Mouse (Mus musculus): ENCODE results near the gene Stk26. TPM values are rescaled to one million over a fixed set of nuclear protein-coding genes. Genes with fewer than 3 reads are reported as not detected.

Gene Stk26
- total RNA-seq, 4 experiments from 2014 or later: 7.3 to 10.6 (median 8.1) TPM

DNA sequence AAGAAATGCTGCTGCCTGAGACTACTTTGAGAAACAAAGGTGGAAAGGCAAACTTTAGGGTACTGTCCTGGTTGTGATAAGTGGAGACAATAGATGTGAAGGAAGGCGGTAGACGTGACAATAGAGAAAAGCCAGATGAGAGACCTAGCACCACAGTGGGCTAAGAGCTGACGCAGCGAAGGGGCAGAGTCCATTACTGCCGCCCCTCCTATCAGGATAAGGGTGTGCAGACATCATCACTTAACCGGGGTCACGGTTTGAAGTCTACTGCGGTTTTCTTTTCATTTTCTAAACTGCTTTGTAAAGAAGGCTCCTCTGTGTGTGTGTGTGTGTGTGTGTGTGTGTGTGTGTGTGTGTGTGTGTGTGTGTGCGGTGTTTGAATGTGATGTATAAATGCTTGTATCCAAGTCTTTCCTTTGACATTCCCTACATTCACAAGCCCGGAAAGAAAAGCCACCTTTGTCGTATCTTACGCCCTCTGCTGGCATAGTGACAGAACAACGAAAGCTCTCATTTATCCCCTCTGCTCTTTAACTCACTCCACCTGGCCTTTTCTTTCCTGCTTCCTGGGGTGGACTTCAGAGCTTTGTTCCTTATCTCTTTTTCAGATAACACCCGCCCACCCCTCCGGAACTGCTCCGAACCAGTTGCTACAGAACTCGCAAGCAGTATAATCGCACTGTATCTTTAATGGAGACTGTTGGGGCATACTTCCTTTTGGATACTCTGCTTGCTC lies 84.0 kb downstream of the Stk26 start:
- DNase-seq (ENCODE audit: low spot score in 2 of 2): peak in 1 of 2 experiments; percentile 4

DNA sequence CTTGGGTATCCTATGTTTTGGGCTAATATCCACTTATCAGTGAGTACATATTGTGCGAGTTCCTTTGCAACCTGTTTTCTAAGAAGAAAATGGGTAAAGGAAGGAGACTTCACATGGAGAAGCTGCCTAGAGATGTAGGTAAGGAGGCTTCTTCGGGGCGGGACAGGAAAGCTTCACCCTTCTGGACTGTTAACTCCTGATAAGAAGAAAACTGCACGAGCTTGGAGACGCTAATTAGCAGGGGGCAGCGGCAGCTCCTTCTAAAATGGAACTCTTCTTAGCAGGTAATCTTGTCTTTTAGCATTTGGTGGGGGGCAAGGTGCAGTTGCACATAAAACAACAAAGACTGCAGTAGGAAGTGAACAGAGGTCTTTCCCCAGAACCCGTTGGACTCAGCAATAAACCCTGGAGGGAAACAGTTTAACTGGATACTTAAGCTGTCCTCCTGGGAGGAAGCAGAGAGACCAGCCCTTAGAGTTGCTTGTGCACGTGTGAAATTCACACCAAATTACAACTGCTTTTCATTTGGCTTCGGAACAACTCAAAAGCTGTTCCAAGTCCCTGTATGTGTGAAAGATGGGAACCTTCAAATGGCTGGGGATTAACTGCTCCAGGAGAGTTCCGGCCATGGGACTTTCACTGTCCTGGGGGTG lies 86.2 kb downstream of the Stk26 start:
- DNase-seq (ENCODE audit: low spot score in 2 of 2): no peak

DNA sequence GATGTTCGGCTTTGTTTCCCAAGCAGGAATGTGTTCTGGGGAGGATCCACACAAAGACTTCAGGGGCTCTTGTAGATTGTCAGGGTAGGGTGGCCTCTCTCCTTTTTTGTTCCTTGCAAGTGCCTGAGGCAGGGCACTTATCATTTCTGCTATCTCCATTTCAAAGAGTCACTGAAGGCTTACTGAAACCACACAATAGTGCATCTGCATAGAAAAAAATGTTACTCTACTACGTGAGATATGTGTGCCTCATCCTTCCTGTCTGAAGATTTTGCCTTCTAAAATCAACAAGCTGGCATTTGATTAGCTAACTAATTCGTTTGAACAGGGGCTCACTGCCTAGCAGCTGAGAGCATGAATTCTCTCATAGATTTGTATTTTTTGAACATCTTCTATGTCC lies 89.5 kb downstream of the Stk26 start:
- DNase-seq (ENCODE audit: low spot score in 2 of 2): no peak

DNA sequence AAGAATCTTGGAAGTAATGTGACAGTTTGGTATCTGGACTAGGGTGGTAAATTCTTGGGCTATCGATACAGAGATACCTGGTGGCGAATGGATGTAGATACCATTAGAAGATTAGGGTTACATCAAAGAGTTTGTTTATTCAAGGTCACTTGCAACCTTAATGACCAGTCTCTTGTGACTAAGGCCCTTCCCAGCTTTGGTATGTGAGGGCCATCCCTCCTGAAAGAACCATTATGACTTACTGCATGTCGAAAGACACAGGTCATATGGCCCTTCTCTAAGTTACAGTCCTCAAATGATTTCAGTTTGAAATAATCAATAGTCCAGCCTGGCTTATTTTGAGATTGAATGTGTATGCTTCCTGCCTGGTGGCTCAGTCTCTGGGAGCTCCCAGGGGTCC lies 96.3 kb downstream of the Stk26 start:
- DNase-seq (ENCODE audit: low spot score in 2 of 2): no peak

DNA sequence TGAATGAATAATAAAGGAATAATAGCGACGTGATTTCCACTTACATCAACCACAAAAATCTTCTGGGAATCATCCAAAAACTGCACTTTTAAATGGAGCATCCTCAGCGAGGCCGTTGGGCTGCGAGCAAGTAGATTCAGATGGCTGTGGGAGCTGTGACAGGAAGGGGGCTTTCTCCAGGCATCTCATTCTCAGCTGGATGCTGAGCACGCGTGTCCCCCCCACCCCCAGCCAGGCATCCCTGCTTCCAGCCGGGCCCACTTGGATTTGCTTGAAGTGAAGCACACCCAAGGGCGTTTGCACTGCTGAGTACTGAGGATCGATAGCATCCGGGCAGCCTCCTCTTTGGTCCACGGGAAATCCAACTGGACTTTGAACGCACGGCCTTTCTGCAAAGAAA lies 101.8 kb downstream of the Stk26 start, which contains the start of gene Frmd7:
TSS of gene Frmd7 (minus strand) at position 101 of the 400 bp plus-strand sequence.
- no peak for DNase-seq (ENCODE audit: low spot score in 2 of 2)

Other genes starting within 250 kb of the Stk26 start
- 1 to 10 TPM; 2.2 to 4.2 (median 3.0) TPM for gene Frmd7, start 101.7 kb downstream of the Stk26 start, total RNA-seq (2022)
- 10 to 100 TPM; 27.9 to 29.4 (median 28.2) TPM for gene Rap2c, start 177.0 kb downstream of the Stk26 start, total RNA-seq (2022)